Mouse (Mus musculus) G1E (cell line): ENCODE results near the gene Galnt2. TPM values are rescaled to one million over a fixed set of nuclear protein-coding genes. Genes with fewer than 3 reads are reported as not detected.

Experiments
- ATAC-seq: 2 replicates; pipeline ENCODE4 v1.8.0; 2016; ENCODE audit warnings: mild to moderate bottlenecking; ENCODE audit not compliant: insufficient number of reproducible peaks, poor library complexity, low FRiP score, severe bottlenecking; ENCODE audit errors: extremely low read depth
- DNase-seq: peaks from one replicate; pipeline ENCODE4 v3.0.0; 2012; ENCODE audit warnings: low spot score
- H3K27me3 ChIP-seq: 2 replicates; pipeline ENCODE4 v1.6.1; 2012; ENCODE audit warnings: mild to moderate bottlenecking, low read length, inconsistent platforms; ENCODE audit not compliant: insufficient read depth
- H3K36me3 ChIP-seq: replicated peaks from 2 replicates; pipeline ENCODE3; 2012; ENCODE audit warnings: mild to moderate bottlenecking, inconsistent platforms
- H3K4me1 ChIP-seq: 2 replicates; pipeline ENCODE4 v1.6.1; 2012; ENCODE audit warnings: low read depth, low read length, inconsistent platforms, mixed read lengths; ENCODE audit not compliant: insufficient read depth
- H3K4me3 ChIP-seq: 2 replicates; pipeline ENCODE4 v1.5.1; 2012; ENCODE audit warnings: low read depth, mild to moderate bottlenecking, inconsistent platforms, low read length, moderate library complexity, mixed read lengths
- H3K9me3 ChIP-seq: replicated peaks from 2 replicates; pipeline ENCODE4 v1.6.1; 2012; ENCODE audit warnings: inconsistent platforms
- CTCF ChIP-seq: IDR thresholded peaks from 2 replicates; pipeline ENCODE4 v1.5.1; 2012; ENCODE audit warnings: low read depth, low read length, inconsistent platforms, mixed read lengths
- GATA1 ChIP-seq: IDR thresholded peaks from 2 replicates; pipeline ENCODE4 v1.6.1; 2012; ENCODE audit warnings: borderline replicate concordance, low read length, inconsistent platforms, mixed read lengths
- GATA2 ChIP-seq: IDR thresholded peaks from 2 replicates; pipeline ENCODE4 v1.6.1; 2012; ENCODE audit warnings: low read depth, low read length, inconsistent platforms, borderline replicate concordance
- POLR2AphosphoS5 ChIP-seq: IDR thresholded peaks from 2 replicates; pipeline ENCODE4 v1.6.1; 2012; ENCODE audit warnings: low read depth, low read length, inconsistent platforms; ENCODE audit not compliant: insufficient replicate concordance
- TAL1 ChIP-seq: conservative IDR thresholded peaks from 2 replicates; pipeline ENCODE4 v1.6.1; 2012; ENCODE audit warnings: low read depth, low read length, inconsistent platforms, mixed read lengths
- polyA plus RNA-seq: library from polyadenylated mRNA; stranded (reverse); fragments of >175 nt; gene quantifications from 2 replicates; pipeline ENCODE4 v1.2.3, GENCODE M21; 2012
- total RNA-seq, 2 experiments: library from RNA; stranded (forward) in 1 of 2; stranded (reverse) in 1 of 2; fragments of 200-1000 nt in 1 of 2; fragments of >200 nt in 1 of 2; fragmentation: Nextera tagmentation in 1 of 2; gene quantifications; 2 replicates each; pipeline ENCODE4 v1.2.3; 2014 to 2017

Galnt2 gene
- total and polyA plus RNA-seq, 3 experiments = not detected

DNA sequence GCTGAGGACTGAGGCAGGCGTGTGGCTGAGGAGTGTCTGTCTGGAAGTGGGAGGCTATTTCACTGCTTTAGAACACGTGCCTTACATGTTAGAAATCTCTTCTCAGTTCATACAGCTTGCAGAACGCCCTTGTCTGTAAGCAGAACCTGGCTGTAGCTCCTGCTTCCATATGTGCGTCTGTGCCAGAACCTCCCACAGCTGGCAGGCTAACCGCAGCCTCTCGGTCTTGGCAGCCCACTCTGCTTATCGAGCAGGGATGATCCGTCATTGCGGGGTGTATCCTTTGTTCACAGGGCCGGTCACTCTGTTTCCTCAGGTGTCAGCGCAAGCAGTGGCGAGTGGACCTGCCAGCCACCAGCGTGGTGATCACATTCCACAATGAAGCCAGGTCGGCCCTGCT, 92.2 kb downstream of the Galnt2 start:
- TF ChIP-seq CTCF (no peak), GATA1 (no peak), GATA2 (no peak), TAL1 (no peak), POLR2AphosphoS5 (no peak)

DNA sequence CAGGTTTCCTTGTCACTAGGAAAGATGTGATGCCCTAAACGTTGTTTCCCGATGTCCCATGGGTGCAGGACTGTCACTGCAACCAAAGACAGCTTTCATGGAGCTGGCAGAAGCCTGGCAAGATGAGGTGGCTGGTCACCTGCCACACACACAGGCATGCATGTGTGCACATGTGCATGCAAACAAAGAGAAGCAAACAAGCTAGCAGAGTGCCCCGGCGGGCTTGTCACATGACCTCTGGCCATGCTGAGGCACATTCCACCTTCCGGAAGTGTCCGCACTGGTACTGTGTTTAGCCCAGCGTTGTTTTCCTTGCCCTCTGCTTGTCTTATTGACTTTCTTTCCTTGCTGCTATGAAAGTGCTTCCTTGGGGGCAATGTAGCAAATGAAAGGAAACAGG, 97.1 kb downstream of the Galnt2 start:
- no peaks in the 10 kb centered on the region for H3K27me3 ChIP-seq
- no peak overlapping the region for H3K4me3 ChIP-seq
- ATAC-seq (no peak), DNase-seq (no peak)
- H3K4me1 ChIP-seq = no peaks in the 10 kb centered on the region
- peaks cover 58% of the 10 kb centered on the region for H3K9me3 ChIP-seq
- TF ChIP-seq GATA1 (no peak), POLR2AphosphoS5 (no peak), TAL1 (no peak), CTCF (no peak), GATA2 (no peak)
- no peaks in the 10 kb centered on the region for H3K36me3 ChIP-seq

More for the DNA sequence above, 92.2 kb downstream of the Galnt2 start:
- no peak overlapping the region for H3K4me3 ChIP-seq
- H3K36me3 ChIP-seq = no peaks in the 10 kb centered on the region
- no peaks in the 10 kb centered on the region; the same call in 1 of the 2 replicates for H3K27me3 ChIP-seq
- H3K9me3 ChIP-seq = peaks cover 66% of the 10 kb centered on the region
- DNase-seq = no peak
- no peaks in the 10 kb centered on the region for H3K4me1 ChIP-seq
- ATAC-seq = no peak

DNA sequence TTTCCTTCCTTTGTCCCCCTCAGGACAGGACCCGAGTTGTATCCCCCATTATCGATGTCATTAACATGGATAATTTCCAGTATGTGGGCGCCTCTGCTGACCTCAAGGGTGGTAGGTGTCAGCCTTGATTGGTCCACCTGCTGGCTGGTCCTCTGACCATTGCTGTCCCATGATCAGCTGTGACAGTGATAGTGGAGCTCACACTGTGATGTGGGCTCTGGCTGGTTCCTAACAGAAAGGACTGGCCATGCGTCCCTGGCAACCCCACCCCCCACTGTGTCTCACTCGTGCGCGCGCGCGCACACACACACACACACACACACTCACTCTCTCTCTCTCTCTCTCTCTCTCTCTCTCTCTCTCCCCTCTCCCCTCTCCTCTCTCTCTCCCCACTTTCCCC, 98.5 kb downstream of the Galnt2 start:
- DNase-seq (no peak), ATAC-seq (no peak)
- TF ChIP-seq GATA2 (no peak), TAL1 (no peak), POLR2AphosphoS5 (no peak), GATA1 (no peak), CTCF (no peak)
- Histone ChIP-seq H3K27me3 (no peaks in the 10 kb centered on the region), H3K4me3 (no peak overlapping the region), H3K4me1 (no peaks in the 10 kb centered on the region), H3K9me3 (peaks cover 57% of the 10 kb centered on the region), H3K36me3 (no peaks in the 10 kb centered on the region)

DNA sequence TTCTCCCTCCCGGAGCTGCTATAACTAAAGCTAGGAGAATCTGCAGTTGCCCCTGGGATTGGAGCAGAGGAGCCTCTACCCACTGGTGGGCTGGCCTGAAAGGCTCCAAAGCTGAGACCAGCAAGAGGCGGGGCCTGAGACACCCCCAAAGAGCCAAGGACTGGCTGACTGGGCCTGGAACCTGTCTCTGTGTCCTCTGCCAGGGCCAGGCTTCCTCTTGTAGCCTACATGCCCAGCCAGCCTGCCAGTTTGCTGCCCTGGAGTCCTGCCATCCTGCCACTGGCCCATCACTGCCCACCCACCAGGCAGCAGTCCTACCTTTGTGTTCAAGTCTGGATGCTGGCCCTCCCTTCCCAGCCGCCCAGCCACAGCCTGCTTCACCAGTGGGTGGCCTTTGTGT, 99.2 kb downstream of the Galnt2 start:
- Histone ChIP-seq H3K4me1 (no peaks in the 10 kb centered on the region), H3K9me3 (peaks cover 60% of the 10 kb centered on the region), H3K4me3 (no peak overlapping the region), H3K36me3 (no peaks in the 10 kb centered on the region), H3K27me3 (no peaks in the 10 kb centered on the region)
- TF ChIP-seq CTCF = no peak
- TF ChIP-seq GATA2 = no peak
- TF ChIP-seq GATA1 = no peak
- TF ChIP-seq POLR2AphosphoS5 = no peak
- TF ChIP-seq TAL1 = no peak
- no peak for ATAC-seq
- no peak for DNase-seq

DNA sequence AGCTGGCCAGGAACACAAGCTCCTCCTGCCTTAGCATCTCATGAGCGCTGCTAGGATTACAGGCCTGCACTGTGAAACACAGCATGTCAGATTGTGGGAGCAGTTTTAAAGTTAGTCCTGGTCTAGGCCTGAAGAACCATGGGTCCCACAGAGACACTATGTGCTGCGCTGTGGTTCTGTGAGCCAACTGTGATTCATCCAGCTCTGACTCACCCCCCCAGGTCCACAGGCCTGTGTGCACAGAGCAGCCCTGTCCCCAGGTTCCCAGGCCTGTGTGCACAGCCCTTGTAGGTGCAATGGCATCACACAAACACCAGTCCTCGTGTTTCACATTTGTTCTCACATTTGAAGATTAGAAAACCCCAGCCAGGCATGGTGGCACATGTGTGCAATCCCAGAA, 99.9 kb downstream of the Galnt2 start:
- Histone ChIP-seq H3K36me3 (no peaks in the 10 kb centered on the region), H3K4me3 (no peak overlapping the region)

DNA sequence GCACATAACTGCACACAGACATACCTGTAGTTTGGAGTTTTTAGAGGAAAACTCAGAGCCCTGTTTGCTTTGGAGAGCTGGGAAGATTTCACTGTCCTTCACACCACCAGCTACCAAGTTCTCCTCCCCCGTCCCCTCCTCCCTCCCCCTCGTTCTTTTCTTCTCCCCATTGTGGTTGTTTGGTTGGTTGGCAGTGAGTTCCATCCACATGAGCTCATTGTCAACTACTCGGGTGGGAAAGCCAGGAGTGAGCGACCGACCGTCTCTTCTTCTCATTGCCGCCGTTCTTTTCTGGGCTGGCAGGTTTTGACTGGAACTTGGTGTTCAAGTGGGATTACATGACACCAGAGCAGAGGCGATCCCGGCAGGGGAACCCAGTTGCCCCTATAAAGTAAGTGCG, 100.5 kb downstream of the Galnt2 start:
- Histone ChIP-seq H3K4me1 (no peaks in the 10 kb centered on the region), H3K9me3 (peaks cover 67% of the 10 kb centered on the region), H3K36me3 (no peaks in the 10 kb centered on the region), H3K4me3 (no peak overlapping the region), H3K27me3 (no peaks in the 10 kb centered on the region)
- no peak for ATAC-seq
- DNase-seq = no peak
- no peak for TF ChIP-seq GATA2
- no peak for TF ChIP-seq TAL1
- no peak for TF ChIP-seq GATA1

More for the DNA sequence above, 99.9 kb downstream of the Galnt2 start:
- ATAC-seq (no peak), DNase-seq (no peak)
- H3K9me3 ChIP-seq = peaks cover 63% of the 10 kb centered on the region
- no peaks in the 10 kb centered on the region for H3K27me3 ChIP-seq
- no peaks in the 10 kb centered on the region for H3K4me1 ChIP-seq
- TF ChIP-seq GATA2 (no peak), CTCF (no peak), GATA1 (no peak), POLR2AphosphoS5 (no peak), TAL1 (no peak)

DNA sequence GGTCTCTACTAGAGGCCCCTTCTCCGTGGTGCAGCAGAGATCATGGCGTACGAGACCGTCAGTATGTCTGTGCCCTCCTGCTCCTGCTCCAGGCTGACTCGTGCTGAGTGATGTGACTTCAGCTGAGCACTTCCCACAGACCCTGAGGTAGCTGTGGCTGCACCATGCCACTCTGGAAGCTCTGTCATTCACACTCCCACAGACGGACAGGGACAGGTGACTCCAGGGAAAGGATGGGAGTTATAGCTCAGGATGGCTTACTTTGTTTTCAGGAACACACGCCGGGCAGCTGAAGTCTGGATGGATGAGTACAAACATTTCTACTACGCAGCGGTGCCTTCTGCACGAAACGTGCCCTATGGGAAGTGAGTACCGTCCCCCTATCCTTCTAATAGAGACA, 105.1 kb downstream of the Galnt2 start:
- H3K9me3 ChIP-seq = peaks cover 66% of the 10 kb centered on the region
- TF ChIP-seq GATA2 = no peak
- no peak for TF ChIP-seq POLR2AphosphoS5
- TF ChIP-seq TAL1 = no peak
- TF ChIP-seq CTCF = no peak
- no peak for TF ChIP-seq GATA1
- no peak for DNase-seq
- no peaks in the 10 kb centered on the region for H3K4me1 ChIP-seq
- H3K4me3 ChIP-seq = no peak overlapping the region
- no peaks in the 10 kb centered on the region for H3K36me3 ChIP-seq
- peaks cover 2% of the 10 kb centered on the region; the same call in 1 of the 2 replicates for H3K27me3 ChIP-seq
- ATAC-seq = no peak
